In genomic region chr7:101459305-101459813, GRCm38 (mm10) we compare ENCODE assay signal across 21 mouse cellular contexts. TPM values are rescaled to one million over a fixed set of nuclear protein-coding genes. Genes with fewer than 3 reads are reported as not detected.
A peak's percentile ranks its signal among the peaks of the same experiment; 100 is the strongest.
DNase-seq lines count a peak whose midpoint lies in the region; TF ChIP-seq lines count a peak whose summit lies in the region.
"Had no signal": no experiment of that assay in that cellular context is flagged by ENCODE, and none has a peak within 500 bp of the region (broad histone marks: within the 10 kb centered on the region; RNA-seq: fewer than 3 reads in every experiment).

No protein-coding gene starts in this region.

- peak; percentile 15 for DNase-seq in adrenal gland, adult 2 months
- DNase-seq in adrenal gland, postnatal 25 days, result no peak
- DNase-seq in heart, adult 18-20 months, result peak; percentile 31 to 55
- DNase-seq in heart, adult 8-10 months (ENCODE audit: low spot score), result no peak
- no peak for DNase-seq in left cerebral cortex, adult 2 months (ENCODE audit: extremely low spot score in 1 of 2, low spot score in 2 of 2)
- DNase-seq in left cerebral cortex, postnatal 10 days (ENCODE audit: extremely low spot score in 1 of 2, low spot score in 2 of 2), result no peak
- no peak for DNase-seq in cerebellum, adult 11-12 months
- DNase-seq: cerebellum, adult 18-20 months; gastrocnemius, postnatal 10 days; heart, postnatal 36 days had no signal

- no peak for TF ChIP-seq CTCF in left cerebral cortex, adult 2 months (IDR thresholded peaks at IDR 0.05)

- intact Hi-C loops in left cerebral cortex, adult 2 months (cut with DNase I), result no loop called here
- intact Hi-C loops in left cerebral cortex, postnatal 10 days (cut with DNase I), result no loop called here

- no peak overlapping the region for H3K4me3 ChIP-seq in left cerebral cortex, adult 2 months
- H3K4me3 ChIP-seq in brown adipose tissue, adult 24 weeks (ENCODE audit: insufficient read depth, low read depth, low read length), result no peak overlapping the region
- H3K4me3 ChIP-seq: embryonic facial prominence, embryonic 10.5 days; heart, embryonic 12.5 days; hindbrain, embryonic 15.5 days had no signal

- peak overlapping the region; percentile 90 for H3K27ac ChIP-seq in left cerebral cortex, adult 2 months
- peak overlapping the region; percentile 91 for H3K27ac ChIP-seq in brown adipose tissue, adult 24 weeks (replicated peaks; ENCODE audit: low read depth, low read length)
- H3K27ac ChIP-seq: embryonic facial prominence, embryonic 10.5 days; hindbrain, embryonic 15.5 days had no signal

- peaks cover 66% of the 10 kb centered on the region for H3K4me1 ChIP-seq in brown adipose tissue, adult 24 weeks (ENCODE audit: control insufficient read depth, insufficient read depth, insufficient read length, low read length)

RNA-seq across cellular contexts. Expression of gene Pde2a, which starts 37.9 kb away (rescaled TPM):
- 100 to 1,000 TPM; 161 to 223 TPM for total RNA-seq in adrenal gland, adult 2 months (2021)
- polyA plus RNA-seq in adrenal gland, adult 2 months (2012; rRNA removed), result 142 and 199 TPM in 2 replicates
- 161 and 169 TPM in 2 replicates for total RNA-seq in adrenal gland, postnatal 25 days (2021)
- 10 to 100 TPM; 43.4 to 49.6 TPM for total RNA-seq in heart, adult 18-20 months (2021)
- 10 to 100 TPM; 46.1 to 58.6 (median 52.8) TPM for total RNA-seq in heart, adult 8-10 months (2022)
- 100 to 1,000 TPM; 372 to 375 TPM for total RNA-seq in left cerebral cortex, adult 2 months (2021)
- total RNA-seq in left cerebral cortex, postnatal 10 days (2021), result 100 to 1,000 TPM; 294 to 295 TPM
- polyA plus RNA-seq in brown adipose tissue, adult 24 weeks (2012; ENCODE audit: insufficient read depth, insufficient read length, missing spikeins), result 2.6 and 12.2 TPM in 2 replicates

RNA-seq across cellular contexts. Expression of gene Gm45837, which starts 48.7 kb away (rescaled TPM):
- not detected for total RNA-seq in adrenal gland, adult 2 months (2021)
- polyA plus RNA-seq in adrenal gland, adult 2 months (2012; rRNA removed), result 0.29 and 0.93 TPM in 2 replicates
- total RNA-seq in adrenal gland, postnatal 25 days (2021), result 4.2 TPM in 1 of 2 replicates, not detected in the other
- 1 to 10 TPM; 2.6 to 3.0 TPM for total RNA-seq in heart, adult 18-20 months (2021)
- 1 to 10 TPM in 2 of 4 experiments, not detected in 2; 3.7 to 4.3 TPM for total RNA-seq in heart, adult 8-10 months (2022)
- total RNA-seq in left cerebral cortex, adult 2 months (2021), result 1 to 10 TPM; 1.6 to 3.4 TPM
- total RNA-seq in left cerebral cortex, postnatal 10 days (2021), result 1 to 10 TPM; 1.1 to 1.8 TPM
- 16.1 TPM in 1 of 2 replicates, not detected in the other for polyA plus RNA-seq in brown adipose tissue, adult 24 weeks (2012; ENCODE audit: insufficient read depth, insufficient read length, missing spikeins)
- total RNA-seq: heart, postnatal 36 days; MEL had no signal
- polyA plus RNA-seq: C2C12; embryonic facial prominence, embryonic 10.5 days; embryonic facial prominence, embryonic 14.5 days; forebrain, embryonic 14.5 days; gonadal fat pad, adult 2 months; hindbrain, embryonic 11.5 days; hindbrain, embryonic 15.5 days; intestine, embryonic 16.5 days had no signal

Comparison
In these comparisons a context has a peak if more than half of its experiments do, and no peak if none do; other contexts are left out.
1. DNase-seq: peak in adrenal gland, adult 2 months (single experiment) and heart, adult 18-20 months (2 of 2); none in adrenal gland, postnatal 25 days (single experiment), heart, adult 8-10 months (single experiment), left cerebral cortex, adult 2 months (0 of 2), left cerebral cortex, postnatal 10 days (0 of 2) and cerebellum, adult 11-12 months (single experiment).